Mouse (Mus musculus) forelimb bud, embryonic 11.5 days (tissue): Measurements from ENCODE around the gene Ccnd2.
A peak's percentile ranks its signal among the peaks of the same experiment; 100 is the strongest.

Source experiments
- DNase-seq: peaks from one replicate; pipeline ENCODE4 v3.0.0-alpha.2; 2012; ENCODE audit warnings: low read depth, low spot score

The Ccnd2 gene

GRCm38 (mm10) chr6:127152106-127152951 is at the start of gene Ccnd2:
TSS of gene Ccnd2 (minus strand) at chr6:127152193.
- DNase-seq: peak; percentile 89

DNA sequence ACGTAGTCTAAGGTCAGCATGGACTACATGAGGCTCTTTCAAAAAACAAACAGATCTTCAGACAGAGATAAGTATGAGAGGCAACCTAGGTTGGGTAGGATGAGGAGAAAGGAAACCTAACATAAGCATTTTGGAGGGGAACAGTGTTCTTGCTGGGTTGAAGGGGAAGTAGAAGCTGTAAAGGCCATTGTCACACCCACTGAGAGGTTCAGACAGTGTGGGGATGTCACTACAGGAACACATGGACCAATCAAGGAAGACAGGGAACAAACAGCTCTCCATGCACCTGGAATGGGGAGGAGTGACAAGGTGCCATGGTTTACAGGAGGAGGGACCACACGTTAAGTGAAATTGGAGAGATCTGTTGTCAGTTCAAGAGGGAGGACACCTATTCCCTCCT is 45.0 kb upstream of the Ccnd2 start:
- DNase-seq: no peak

GRCm38 (mm10) chr6:127181296-127181695 is 29.3 kb upstream of the Ccnd2 start:
- no peak for DNase-seq

DNA sequence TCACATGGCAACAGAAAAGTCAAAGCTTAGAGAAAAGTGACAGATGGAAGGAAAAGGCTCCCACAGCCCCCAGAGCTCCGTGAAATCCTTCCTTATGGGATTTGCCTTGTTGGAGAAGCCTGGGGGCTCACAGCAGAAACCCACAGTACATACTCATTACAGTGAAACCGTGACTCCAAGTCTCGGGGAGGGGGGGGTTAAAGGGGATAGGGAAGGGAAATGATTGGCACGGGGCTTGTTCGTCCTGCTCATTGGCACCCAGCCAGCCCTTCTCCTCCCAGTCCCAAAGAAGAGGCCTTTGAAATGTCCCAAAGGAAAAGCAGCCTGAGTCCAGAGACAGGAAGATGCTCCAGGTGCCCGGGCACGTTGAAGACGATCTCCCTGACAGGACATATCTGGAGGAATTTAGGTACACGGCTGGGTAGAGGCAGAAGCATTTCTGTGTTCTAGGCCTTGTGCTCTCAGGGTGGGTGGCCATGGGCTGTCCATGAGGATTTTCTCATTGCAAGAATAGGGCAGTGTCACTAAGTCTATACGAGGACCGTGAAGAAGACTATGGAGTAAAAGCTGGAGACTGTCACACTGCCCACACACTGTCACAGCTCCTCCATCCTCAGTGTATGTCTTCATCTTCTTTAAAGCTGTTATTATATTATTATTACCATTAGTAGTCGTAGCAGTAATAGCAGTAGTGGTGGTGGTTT is 27.2 kb upstream of the Ccnd2 start:
- DNase-seq: no peak

- DNase-seq: no peak
These were observed 26.0 kb upstream of the Ccnd2 start for GRCm38 (mm10) chr6:127177962-127178361.

DNA sequence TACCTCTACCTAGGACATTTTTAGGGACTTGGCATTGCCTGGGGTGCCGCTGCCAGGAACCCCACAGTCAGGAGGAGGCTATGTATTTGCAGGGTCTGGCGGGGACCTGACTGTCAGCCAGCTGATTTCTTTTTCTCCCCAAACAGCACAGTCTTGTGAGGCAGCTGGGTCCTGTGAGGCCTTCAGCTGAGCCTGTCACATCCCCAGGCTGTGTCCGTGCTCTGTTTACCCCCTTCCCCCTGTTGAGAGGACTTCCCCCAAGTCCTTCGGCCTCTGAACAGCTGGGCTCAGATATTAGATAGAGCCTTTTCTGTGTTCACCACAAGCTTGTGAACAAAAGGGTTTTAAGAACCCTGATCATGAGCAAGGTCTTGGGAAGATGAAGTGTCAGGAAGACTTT is 25.4 kb upstream of the Ccnd2 start:
- no peak for DNase-seq

DNA sequence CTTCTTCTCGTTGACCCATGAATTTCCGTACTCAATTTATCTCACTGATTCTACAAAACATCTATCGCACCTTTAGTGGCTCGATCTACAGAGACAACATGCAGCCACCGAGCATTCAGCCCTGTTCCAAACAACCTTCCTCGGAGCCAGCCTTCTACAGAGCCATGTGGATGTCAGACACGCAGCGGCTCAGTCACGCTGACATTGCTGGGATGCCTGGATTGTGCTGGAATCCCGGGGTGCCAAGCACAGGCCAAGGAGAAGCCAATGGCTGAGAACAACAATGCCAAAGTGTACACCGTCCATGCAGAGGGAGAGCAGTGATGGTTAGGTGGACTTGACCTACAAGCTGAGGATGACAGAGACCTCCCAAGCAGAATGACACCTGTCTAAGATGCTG is 20.5 kb upstream of the Ccnd2 start:
- DNase-seq: no peak

DNA sequence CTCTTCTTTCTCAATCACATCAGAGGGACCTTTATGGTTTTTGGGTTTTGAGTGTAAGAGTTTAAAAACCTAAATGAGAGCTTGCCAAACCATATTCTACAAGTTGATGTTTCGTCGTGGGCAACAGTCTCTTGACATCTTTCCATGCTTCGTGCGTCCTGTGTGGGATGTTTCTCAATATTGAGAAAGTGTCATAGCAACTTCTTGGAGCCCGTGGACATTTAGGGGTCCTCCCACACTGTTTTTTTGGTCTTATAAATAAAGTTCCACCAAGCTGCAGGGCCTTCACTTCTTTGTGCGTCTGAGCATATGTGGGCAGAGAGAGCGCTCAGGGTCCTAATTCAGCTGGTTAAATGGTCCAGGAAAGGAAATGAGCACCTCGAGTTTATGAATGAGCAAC is 18.7 kb upstream of the Ccnd2 start:
- DNase-seq: no peak

DNA sequence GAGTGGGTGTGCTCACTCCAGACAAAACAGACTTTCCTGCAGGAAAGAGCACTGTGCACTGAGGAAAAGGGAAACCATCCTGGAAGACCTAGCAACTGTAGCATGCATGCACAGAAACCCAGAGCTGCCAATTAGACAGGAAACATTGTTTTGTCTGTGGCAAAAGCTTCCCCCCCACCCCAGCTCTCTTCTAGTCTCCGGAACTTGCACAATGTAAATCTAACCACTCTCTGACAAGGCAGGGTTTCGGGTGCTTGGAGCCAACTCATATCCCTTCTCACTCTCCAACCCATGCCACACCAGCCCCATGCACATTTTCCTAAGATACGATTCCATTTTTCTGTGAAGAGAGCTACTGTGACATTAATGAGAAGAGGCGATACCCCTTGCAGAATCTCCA is 13.7 kb upstream of the Ccnd2 start:
- no peak for DNase-seq

- DNase-seq: no peak
These were observed 10.8 kb upstream of the Ccnd2 start for GRCm38 (mm10) chr6:127162842-127163241.

DNA sequence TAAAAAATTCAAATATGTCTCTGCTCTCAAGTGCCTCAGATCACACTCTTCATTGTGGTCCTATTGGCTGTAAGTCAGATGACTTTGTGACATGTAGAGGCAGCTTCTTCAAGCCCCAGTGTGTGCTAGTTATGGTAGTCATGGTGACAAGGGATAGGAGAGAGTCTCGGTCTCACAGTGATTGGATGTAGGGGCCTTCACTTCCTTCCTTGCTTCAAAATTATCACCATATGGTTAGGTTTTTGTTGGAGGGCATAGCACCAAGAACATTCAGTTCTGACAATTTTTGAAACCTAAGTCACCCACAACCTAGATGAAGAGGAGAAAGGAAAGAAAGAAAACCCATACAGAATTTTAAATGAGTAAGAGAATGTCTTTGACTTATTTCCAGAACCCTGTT is 5.3 kb upstream of the Ccnd2 start:
- no peak for DNase-seq

DNA sequence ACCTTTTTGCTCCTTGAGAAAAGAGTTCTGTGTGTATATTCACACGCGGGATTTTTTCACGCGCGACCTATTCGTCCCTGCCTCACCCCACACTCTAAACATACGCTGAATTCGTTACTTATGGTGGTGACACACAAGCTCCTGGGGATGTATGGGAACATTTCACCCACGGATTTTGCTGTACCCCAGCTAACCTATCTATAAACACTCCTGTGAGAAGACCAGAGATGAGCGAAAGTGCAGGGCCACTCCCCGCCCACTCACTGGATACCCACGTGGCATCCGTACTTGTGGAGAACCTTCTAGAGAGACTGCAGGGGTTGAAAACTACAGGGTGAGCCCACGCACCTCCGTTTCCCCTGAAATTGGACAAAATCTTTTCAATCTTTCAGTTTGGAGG is 3.5 kb upstream of the Ccnd2 start:
- DNase-seq: no peak

- peak; percentile 90 for DNase-seq
These were observed 2.8 kb upstream of the Ccnd2 start for GRCm38 (mm10) chr6:127154708-127155268.

DNA sequence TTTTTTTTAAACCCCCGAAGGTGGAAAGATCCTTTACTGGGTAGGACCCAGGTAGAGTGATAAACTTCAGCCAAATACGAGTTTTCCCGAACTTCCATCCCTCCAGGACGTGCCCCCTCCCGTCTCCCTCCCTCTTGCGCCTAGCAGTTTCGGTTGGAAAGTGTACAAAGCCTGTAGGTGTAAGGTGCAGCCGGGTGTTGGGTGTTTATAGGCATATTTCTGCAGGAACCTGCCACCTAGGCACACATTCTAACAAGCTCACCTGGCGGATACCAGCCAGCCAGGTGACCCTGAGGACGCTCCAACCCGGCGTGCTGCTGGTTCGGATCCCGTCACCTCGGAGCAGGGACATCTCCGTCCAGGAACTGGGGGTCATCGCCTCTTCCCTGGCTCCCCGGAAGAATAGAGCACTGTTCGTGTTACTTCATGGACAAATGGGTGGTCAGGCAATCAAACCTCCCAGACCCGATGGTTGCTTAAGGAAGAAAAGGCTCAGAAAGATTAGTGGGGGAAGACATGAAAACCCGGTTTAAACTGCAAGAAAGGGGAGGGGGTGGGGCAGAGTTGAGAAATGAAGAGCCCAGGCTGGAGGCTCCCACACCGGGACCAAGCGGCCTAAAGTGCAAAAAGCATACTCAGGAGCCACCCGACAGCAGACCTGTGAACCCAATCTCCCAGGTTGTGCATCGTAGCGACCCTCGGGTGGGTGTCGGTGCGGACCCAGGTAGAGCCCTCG is 2.1 kb upstream of the Ccnd2 start:
- DNase-seq: peak; percentile 26

GRCm38 (mm10) chr6:127153296-127153800 is 1.4 kb upstream of the Ccnd2 start:
- DNase-seq: peak; percentile 82

- DNase-seq: peak; percentile 67
These were observed 358 bp downstream of the Ccnd2 start for GRCm38 (mm10) chr6:127151565-127152105.

DNA sequence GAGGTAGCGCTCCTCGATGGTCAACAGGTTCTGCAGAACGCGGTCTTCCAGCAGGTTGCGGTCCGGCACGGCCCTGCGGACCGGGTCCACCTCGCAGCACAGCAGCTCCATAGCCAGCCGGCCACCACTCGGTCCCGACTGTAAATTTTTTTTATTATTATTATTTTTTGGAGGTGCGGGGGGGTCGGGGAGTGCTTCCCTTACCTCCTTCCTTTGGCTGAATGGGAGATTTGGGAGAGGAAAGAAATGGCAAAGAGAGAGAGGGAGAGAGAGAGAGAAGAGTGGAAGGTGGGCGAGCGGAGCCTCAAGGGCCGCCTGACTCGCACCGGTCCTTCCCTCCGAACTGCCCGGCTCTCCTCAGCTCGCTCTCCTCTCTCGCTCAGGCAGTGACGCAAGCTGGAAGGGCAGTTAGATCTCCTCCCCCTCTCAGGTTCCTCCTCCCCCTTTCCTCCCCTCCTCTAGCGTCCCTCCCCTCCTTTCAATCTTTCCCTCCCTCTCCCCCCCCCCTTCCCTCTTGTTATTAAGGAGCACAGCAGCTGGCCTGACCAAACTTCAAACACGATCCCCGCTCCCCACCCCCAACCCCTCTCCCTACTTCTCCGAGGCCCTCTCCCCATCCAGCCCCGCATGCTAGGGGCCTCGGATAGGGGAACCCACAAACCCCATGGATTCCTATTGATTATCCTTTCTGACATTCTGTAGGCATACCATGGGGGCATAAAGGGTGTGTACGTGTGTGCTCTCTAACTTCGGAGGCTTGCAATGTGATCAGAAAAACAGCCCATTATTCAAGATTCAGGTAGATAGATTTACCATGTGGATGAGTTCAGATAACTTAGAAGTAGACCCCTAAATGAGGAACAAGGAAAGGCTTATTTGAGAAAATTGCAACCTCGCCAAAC is 1.1 kb downstream of the Ccnd2 start:
- peak; percentile 94 for DNase-seq

DNA sequence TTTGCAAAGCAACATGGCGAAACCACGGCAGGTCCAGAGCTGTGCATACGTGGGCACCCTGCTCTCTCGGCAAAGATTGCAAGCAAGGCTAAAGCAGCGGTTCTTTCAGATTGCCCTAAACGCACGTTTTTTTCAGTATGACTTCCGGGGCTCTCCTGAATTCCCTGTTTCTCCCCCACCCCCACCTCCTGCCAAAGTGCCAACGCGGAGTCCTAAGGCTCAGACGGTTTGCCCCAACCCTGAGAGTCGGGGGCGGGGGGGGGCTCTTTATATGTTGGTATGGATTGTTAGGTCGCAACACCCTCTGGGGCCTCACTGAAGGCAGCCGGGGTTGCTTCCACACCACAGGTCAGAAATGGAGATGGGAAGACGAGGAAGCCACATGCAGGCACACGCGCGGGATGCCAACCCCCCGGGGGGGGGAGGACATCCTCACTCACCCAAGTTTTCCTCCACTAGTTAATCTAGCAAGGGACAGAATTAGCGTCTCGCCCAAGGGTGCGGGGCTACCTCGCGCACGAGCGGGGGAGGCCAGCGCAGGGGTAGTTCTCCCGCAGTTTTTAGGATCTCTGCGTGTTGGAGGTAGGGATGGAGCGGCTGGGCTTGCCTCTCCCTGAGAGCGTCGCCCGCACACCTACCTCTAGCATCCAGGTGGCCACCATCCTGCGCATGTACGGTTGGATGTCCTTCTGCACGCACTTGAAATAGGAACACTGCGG is 1.9 kb downstream of the Ccnd2 start:
- peak; percentile 20 for DNase-seq

DNA sequence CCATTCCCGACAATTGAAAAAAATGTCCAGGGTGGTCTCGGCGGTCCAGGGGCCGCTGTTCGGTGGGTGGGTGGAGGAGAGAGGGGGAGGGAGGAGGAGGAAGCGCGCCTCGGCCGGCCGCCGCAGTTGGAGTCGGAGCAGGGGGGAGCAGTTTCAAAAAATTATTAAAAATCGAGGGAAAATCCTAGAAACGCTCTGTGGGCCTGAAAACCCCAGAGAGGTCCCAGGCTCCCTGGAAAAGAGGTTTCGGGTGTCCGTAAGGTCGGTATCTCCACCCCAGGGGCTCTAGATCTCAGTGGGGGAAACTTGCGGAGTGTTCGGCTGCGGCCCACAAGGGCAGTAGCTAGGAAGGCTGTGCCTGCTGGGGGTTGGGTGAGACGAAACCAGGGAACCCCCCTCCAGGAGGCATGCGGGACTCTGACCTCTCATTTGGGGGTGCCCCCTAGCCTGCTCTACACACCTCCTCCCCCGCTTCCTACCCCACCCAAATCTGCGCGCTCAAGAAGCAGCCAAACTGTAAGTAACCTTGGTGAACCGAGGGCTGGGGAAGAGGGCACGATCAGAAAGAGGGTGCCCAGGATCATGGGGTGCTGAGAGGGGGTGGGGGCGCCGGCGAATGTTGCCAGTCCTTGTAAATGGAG is 2.6 kb downstream of the Ccnd2 start:
- DNase-seq: no peak
